Mouse (Mus musculus): ENCODE measurements around the gene Fgd6.

- TF ChIP-seq CTCF (IDR thresholded peaks at IDR 0.05; ENCODE audit: borderline replicate concordance, insufficient read depth, low read length) (no peak), POLR2A (IDR thresholded peaks at IDR 0.05; ENCODE audit: low read depth, low read length) (no peak)
These were observed 128.5 kb downstream of the Fgd6 start for GRCm38 (mm10) chr10:94164104-94164845.

All from embryonic fibroblast, embryonic 13.5 days (primary cell).